Mouse (Mus musculus) lung, postnatal 0 days (tissue): ENCODE measurements at regions not wholly inside any gene's neighbourhood (a gene's known extent, or its start where the extent isn't known, plus 50 kb on each side); places are given as distances from the start of the nearest gene placed in this dataset.

Experiments
- CTCF ChIP-seq: IDR thresholded peaks from 2 replicates; pipeline ENCODE4 v1.5.1; 2016; ENCODE audit warnings: antibody characterized with exemption, mild to moderate bottlenecking
- EP300 ChIP-seq: IDR thresholded peaks from 2 replicates; pipeline ENCODE4 v1.6.1; 2016; ENCODE audit warnings: antibody characterized with exemption, mild to moderate bottlenecking, control low read depth

GRCm38 (mm10) chr13:16529036-16529435 is 517.4 kb downstream of the Inhba start:
- TF ChIP-seq CTCF = no peak
- no peak for TF ChIP-seq EP300
